36 mouse cellular contexts compared by ENCODE assay signal in the genomic region with DNA sequence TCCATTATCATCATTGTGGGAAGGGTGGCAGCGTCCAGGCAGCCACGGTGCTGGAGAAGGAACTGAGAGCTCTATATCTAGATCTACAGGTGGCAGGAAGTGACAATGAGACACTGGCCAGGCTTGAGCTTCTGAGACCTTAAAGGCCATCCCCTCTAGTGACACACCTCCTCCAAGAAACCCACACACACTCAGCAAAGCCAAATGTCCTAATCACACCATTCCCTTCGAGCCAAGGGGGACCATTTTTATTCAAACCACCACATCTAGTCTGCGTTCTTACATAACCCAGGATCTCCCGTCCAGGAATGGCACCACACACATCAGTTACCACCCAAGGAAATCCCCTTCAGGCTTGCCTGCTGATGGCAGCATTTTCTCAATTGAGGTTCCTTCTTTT. TPM values are rescaled to one million over a fixed set of nuclear protein-coding genes. Genes with fewer than 3 reads are reported as not detected.
"Had no signal": no experiment of that assay in that cellular context is flagged by ENCODE, and none has a peak within 500 bp of the region (broad histone marks: within the 10 kb centered on the region; RNA-seq: fewer than 3 reads in every experiment).

No protein-coding gene starts in this region.

- H3K27ac ChIP-seq: limb, embryonic 10.5 days; limb, embryonic 12.5 days; limb, embryonic 13.5 days; limb, embryonic 15.5 days; liver, embryonic 12.5 days; liver, embryonic 13.5 days; liver, embryonic 14.5 days; liver, embryonic 15.5 days; lung, embryonic 15.5 days; macrophage; midbrain, embryonic 10.5 days; midbrain, embryonic 12.5 days; midbrain, embryonic 13.5 days; midbrain, embryonic 15.5 days; neural tube, embryonic 12.5 days had no signal

- H3K4me3 ChIP-seq: limb, embryonic 10.5 days; limb, embryonic 12.5 days; limb, embryonic 13.5 days; limb, embryonic 15.5 days; liver, embryonic 12.5 days; liver, embryonic 13.5 days; liver, embryonic 15.5 days; lung, embryonic 15.5 days; megakaryocyte, embryonic 14.5 days; midbrain, embryonic 10.5 days; midbrain, embryonic 12.5 days; midbrain, embryonic 13.5 days; midbrain, embryonic 15.5 days; myocyte; neural tube, embryonic 12.5 days had no signal

- DNase-seq: left cerebral cortex, postnatal 4 days; liver; liver, embryonic 13.5 days; liver, postnatal 0 days; lung, adult 18-20 months; lung, adult 2 months; lung, embryonic 14.5 days; lung, postnatal 10 days; lung, postnatal 14 days; lung, postnatal 36 days; lung, postnatal 4 days; midbrain, embryonic 14.5 days had no signal

- H3K9ac ChIP-seq: limb, embryonic 12.5 days; limb, embryonic 13.5 days; limb, embryonic 15.5 days; liver, embryonic 12.5 days; liver, embryonic 13.5 days; liver, embryonic 14.5 days; liver, embryonic 15.5 days; liver, postnatal 0 days; lung, embryonic 14.5 days; lung, embryonic 15.5 days; midbrain, embryonic 12.5 days; midbrain, embryonic 13.5 days; midbrain, embryonic 15.5 days; neural tube, embryonic 12.5 days had no signal

- H3K27me3 ChIP-seq: limb, embryonic 13.5 days; liver, embryonic 15.5 days; lung, embryonic 15.5 days; midbrain, embryonic 15.5 days; neural tube, embryonic 12.5 days had no signal

- H3K36me3 ChIP-seq: limb, embryonic 10.5 days; limb, embryonic 12.5 days; limb, embryonic 13.5 days; limb, embryonic 15.5 days; liver, embryonic 12.5 days; liver, embryonic 13.5 days; liver, embryonic 15.5 days; lung, embryonic 15.5 days; midbrain, embryonic 10.5 days; midbrain, embryonic 12.5 days; midbrain, embryonic 13.5 days; midbrain, embryonic 15.5 days; neural tube, embryonic 12.5 days had no signal

- H3K4me2 ChIP-seq: limb, embryonic 12.5 days; limb, embryonic 13.5 days; limb, embryonic 15.5 days; liver, embryonic 11.5 days; liver, embryonic 12.5 days; liver, embryonic 13.5 days; liver, embryonic 15.5 days; lung, embryonic 14.5 days; lung, embryonic 15.5 days; midbrain, embryonic 11.5 days; midbrain, embryonic 12.5 days; midbrain, embryonic 13.5 days; midbrain, embryonic 15.5 days; neural tube, embryonic 12.5 days had no signal

- H3K9me3 ChIP-seq: limb, embryonic 15.5 days; liver, embryonic 12.5 days; liver, embryonic 13.5 days; liver, embryonic 15.5 days; lung, embryonic 15.5 days; midbrain, embryonic 13.5 days; midbrain, embryonic 15.5 days had no signal

- H3K4me1 ChIP-seq: liver, embryonic 12.5 days; liver, embryonic 13.5 days; liver, embryonic 15.5 days; lung, embryonic 15.5 days; megakaryocyte, embryonic 14.5 days had no signal

RNA-seq across cellular contexts. Expression of gene Ddo, which starts 13.3 kb away (rescaled TPM):
- total RNA-seq: megakaryocyte progenitor cell, adult 5-6 weeks; megakaryocyte, adult 5-6 weeks; megakaryocyte-erythroid progenitor cell, adult 5-6 weeks; monocyte, adult 5-6 weeks had no signal
- polyA plus RNA-seq: limb, embryonic 12.5 days; liver, embryonic 13.5 days; macrophage had no signal

RNA-seq across cellular contexts. Expression of gene Mettl24, which starts 40.0 kb away (rescaled TPM):
- total RNA-seq: liver, adult 2 months; megakaryocyte progenitor cell, adult 5-6 weeks; megakaryocyte, adult 5-6 weeks; megakaryocyte-erythroid progenitor cell, adult 5-6 weeks; midbrain, postnatal 0 days; monocyte, adult 5-6 weeks had no signal
- polyA plus RNA-seq: macrophage had no signal
